Mouse (Mus musculus) liver, embryonic 14.5 days (tissue): ENCODE results near the gene Tox4.

Experiments used
- CTCF ChIP-seq: IDR thresholded peaks from 2 replicates; pipeline ENCODE4 v1.5.1; 2016; ENCODE audit warnings: antibody characterized with exemption, low read depth, control low read depth
- EP300 ChIP-seq: IDR thresholded peaks from 2 replicates; pipeline ENCODE4 v1.6.1; 2016; ENCODE audit warnings: antibody characterized with exemption, low read depth

DNA sequence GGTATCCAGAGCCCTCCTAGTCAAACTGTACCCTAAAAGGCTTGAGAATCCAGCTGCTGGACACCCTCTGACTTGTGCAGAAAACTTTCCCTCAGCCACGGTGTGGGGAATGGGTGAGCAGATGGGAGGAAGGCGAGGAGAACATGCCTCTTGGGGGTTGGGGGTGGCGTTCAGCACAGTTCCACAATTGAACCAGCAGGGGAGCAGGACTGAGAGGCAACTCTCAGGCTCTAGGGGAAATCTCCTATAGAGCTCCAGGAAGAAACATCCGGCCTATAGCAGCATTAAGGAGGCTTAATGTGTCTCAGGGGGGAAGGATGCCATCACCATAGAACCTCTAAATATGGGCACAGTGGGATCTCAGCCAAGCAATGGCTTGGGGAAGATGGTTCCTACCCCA is 46.9 kb downstream of the Tox4 start:
- TF ChIP-seq CTCF (peak; percentile 40; the same call in 1 of the 2 replicates), EP300 (no peak)
